Comparison of ENCODE assay signal across 7 mouse cellular contexts in genomic region chrX:162829203-162829708, GRCm38 (mm10). TPM values are rescaled to one million over a fixed set of nuclear protein-coding genes. Genes with fewer than 3 reads are reported as not detected.
DNase-seq lines count a peak whose midpoint lies in the region; ATAC-seq lines count a peak whose summit lies in the region.

TSS of gene Txlng (minus strand) at chrX:162829454.

- peak within 1 kb of the TSS; percentile 68 for H3K9ac ChIP-seq in intestine, embryonic 16.5 days (ENCODE audit: low read depth, low read length)
- peak within 1 kb of the TSS; percentile 60 for H3K9ac ChIP-seq in midbrain, embryonic 11.5 days (ENCODE audit: low read length)

- no peaks in the 10 kb centered on the region for H3K4me1 ChIP-seq in intestine, embryonic 16.5 days (ENCODE audit: control insufficient read depth, insufficient read depth, low read length)
- no peaks in the 10 kb centered on the region for H3K4me1 ChIP-seq in midbrain, embryonic 11.5 days (ENCODE audit: control insufficient read depth, insufficient read depth, low read length)

- peak within 1 kb of the TSS; percentile 81 for H3K4me2 ChIP-seq in intestine, embryonic 16.5 days (ENCODE audit: low read depth, low read length)
- H3K4me2 ChIP-seq in midbrain, embryonic 11.5 days: peak within 1 kb of the TSS; percentile 70

- WGBS in intestine, embryonic 16.5 days: 12% methylated on average over 37 of the region's 37 CpGs
- 15% methylated on average over 37 of the region's 37 CpGs for WGBS in midbrain, embryonic 11.5 days

- intact Hi-C loops in gastrocnemius, postnatal 36 days (cut with DNase I): no loop called here
- intact Hi-C loops in left cerebral cortex, postnatal 36 days (cut with DNase I): no loop called here

- no peak within 1 kb of the TSS for H3K27ac ChIP-seq in intestine, embryonic 16.5 days (ENCODE audit: low read length)
- no peak within 1 kb of the TSS for H3K27ac ChIP-seq in midbrain, embryonic 11.5 days (ENCODE audit: low read depth, low read length)

- peak; percentile 100 for ATAC-seq in intestine, embryonic 16.5 days
- peak; percentile 97 for ATAC-seq in midbrain, embryonic 11.5 days (ENCODE audit: low FRiP score)

- no peaks in the 10 kb centered on the region for H3K9me3 ChIP-seq in intestine, embryonic 16.5 days (ENCODE audit: control insufficient read depth, low read length)
- H3K9me3 ChIP-seq in midbrain, embryonic 11.5 days (ENCODE audit: control insufficient read depth, low read length): no peaks in the 10 kb centered on the region

- peak within 1 kb of the TSS; percentile 59 for H3K4me3 ChIP-seq in intestine, embryonic 16.5 days (ENCODE audit: low read length)
- peak within 1 kb of the TSS; percentile 50 for H3K4me3 ChIP-seq in midbrain, embryonic 11.5 days (ENCODE audit: low read depth, low read length)

- no peaks in the 10 kb centered on the region for H3K27me3 ChIP-seq in intestine, embryonic 16.5 days (replicated peaks; ENCODE audit: control insufficient read depth, insufficient read depth, low read length)
- H3K27me3 ChIP-seq in midbrain, embryonic 11.5 days (ENCODE audit: control insufficient read depth, insufficient read depth, low read length): no peaks in the 10 kb centered on the region

- DNase-seq in adrenal gland, adult 2 months: peak; percentile 97
- peak; percentile 92 for DNase-seq in embryo, embryonic 11.5 days (ENCODE audit: low read depth, low spot score)
- DNase-seq in gastrocnemius, postnatal 36 days: peak; percentile 86 to 95
- DNase-seq in left cerebral cortex, postnatal 36 days (ENCODE audit: low spot score in 2 of 2): peak; percentile 91 to 92
- DNase-seq in midbrain, embryonic 11.5 days (ENCODE audit: low spot score, missing footprints): peak; percentile 98
- peak; percentile 96 for DNase-seq in skeletal muscle tissue, adult 2 months (ENCODE audit: low read depth, low spot score)

- no peaks in the 10 kb centered on the region for H3K36me3 ChIP-seq in intestine, embryonic 16.5 days (ENCODE audit: control insufficient read depth, insufficient read depth, low read length)
- H3K36me3 ChIP-seq in midbrain, embryonic 11.5 days (ENCODE audit: control insufficient read depth, insufficient read depth, low read length): no peaks in the 10 kb centered on the region

RNA-seq across cellular contexts. Expression of gene Txlng, which starts in this region (rescaled TPM):
- 10 to 100 TPM; 19.5 to 23.9 TPM for total RNA-seq in adrenal gland, adult 2 months (2021)
- 0.89 and 1.1 TPM in 2 replicates for polyA plus RNA-seq in adrenal gland, adult 2 months (2012; rRNA removed)
- 1 to 10 TPM; 6.4 to 9.4 TPM for total RNA-seq in gastrocnemius, postnatal 36 days (2021)
- 12.1 and 13.4 TPM in 2 replicates for polyA plus RNA-seq in intestine, embryonic 16.5 days (2015; fragmentation: Nextera tagmentation; extraction: Ambion mirVana)
- 10 to 100 TPM; 14.6 to 23.4 TPM for total RNA-seq in left cerebral cortex, postnatal 36 days (2021)
- polyA plus RNA-seq in midbrain, embryonic 11.5 days (2014; fragmentation: Nextera tagmentation; extraction: Ambion mirVana): 18.1 and 18.8 TPM in 2 replicates
